Mouse (Mus musculus) erythroblast, embryonic 14.5 days (primary cell): Measurements from ENCODE around the gene Mapk1ip1l.

Source experiments
- GATA1 ChIP-seq: IDR thresholded peaks from 2 replicates; pipeline ENCODE4 v1.6.1; 2012; ENCODE audit warnings: low read length, inconsistent platforms, mixed read lengths
- TAL1 ChIP-seq: IDR thresholded peaks from 3 replicates; pipeline ENCODE4 v1.6.1; 2012; ENCODE audit warnings: low read length, inconsistent platforms, mixed read lengths

- no peak for TF ChIP-seq TAL1
- no peak for TF ChIP-seq GATA1
These were observed 12.8 kb upstream of the Mapk1ip1l start for GRCm38 (mm10) chr14:47285271-47285670.
